Mouse (Mus musculus) mature B cell (primary cell): ENCODE results near the gene Ddx41.
"Not testable (repeated sequence)": the region's sequence is repeated elsewhere in the genome, so short reads cannot be mapped to it uniquely, and the experiment has no call there.

ENCODE experiments used
- in situ Hi-C: fragments of 300-500 bp; cut with MboI; formaldehyde crosslinking; loops from 2 replicates; pipeline ENCODE4 v1.14.3; 2019

Ddx41 gene

DNA sequence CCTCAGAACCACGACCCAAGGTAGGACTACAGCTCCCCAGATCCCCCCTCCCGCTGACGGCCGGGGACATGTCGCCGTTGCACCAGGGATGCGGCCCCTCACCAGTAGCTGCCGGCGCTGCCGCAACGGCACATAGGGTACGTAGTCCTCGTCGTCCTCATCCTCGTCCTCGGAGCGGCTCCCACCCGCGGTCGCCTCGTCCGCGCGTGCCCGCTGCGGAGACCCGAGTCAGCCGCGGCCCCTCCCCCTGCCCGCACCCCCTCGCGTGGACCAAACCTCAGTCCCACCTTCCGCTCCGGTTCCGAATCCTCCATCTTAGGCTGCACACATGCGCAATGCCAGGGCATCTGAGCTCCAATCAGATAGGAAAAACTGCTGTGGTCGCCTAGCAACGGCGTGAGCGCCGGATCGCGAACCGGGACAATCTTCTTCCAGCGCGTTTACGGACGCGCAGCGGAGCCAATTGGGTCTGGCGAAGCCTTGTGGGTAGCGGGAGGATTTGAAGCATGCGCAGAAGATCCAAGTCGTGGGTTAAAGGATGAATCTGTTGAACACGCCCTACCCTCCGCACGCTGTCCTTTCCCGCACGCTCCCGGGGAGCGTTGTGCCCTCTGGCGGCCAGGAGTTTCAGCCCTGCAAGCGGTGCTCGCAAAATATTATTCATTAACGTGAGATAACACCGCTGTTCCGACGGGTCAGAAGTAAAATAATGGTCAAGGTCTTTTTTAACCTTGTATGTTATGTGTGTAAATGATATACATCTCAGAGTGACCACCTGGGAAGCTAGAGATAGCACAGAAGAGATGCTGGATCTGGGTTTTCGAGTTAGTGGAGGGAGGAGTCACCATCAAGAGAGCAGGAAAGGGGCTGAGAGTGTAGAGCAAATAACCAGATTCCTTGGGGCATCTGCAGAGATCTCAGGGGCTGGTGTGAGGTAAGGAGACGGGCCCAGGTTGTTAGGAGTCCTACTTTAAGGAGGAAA is at the start of gene Ddx41:
TSS of gene Ddx41 (minus strand) at position 465 of the 982 bp plus-strand sequence.
- in situ Hi-C loops = no loop called here

DNA sequence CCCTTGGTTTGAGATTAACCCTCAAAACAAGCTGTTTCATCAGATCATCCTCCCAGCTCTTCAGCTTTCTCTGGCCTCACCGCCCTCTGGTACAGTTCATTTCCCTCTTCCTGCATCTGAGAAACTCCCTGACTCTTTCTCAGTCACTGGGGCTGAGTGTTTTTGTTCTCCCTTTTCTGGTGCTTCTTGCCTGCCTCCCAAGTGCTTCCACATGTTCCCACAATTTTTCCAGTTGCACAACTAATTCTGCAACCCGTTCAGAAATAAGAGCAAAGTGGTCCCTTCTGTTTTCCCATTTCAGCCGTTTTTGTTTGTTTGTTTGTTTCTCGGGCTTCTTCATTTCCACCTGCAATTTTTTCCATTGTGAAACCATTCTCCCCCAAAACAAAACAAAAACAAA is 41.6 kb upstream of the Ddx41 start:
- in situ Hi-C loops = no loop called here

DNA sequence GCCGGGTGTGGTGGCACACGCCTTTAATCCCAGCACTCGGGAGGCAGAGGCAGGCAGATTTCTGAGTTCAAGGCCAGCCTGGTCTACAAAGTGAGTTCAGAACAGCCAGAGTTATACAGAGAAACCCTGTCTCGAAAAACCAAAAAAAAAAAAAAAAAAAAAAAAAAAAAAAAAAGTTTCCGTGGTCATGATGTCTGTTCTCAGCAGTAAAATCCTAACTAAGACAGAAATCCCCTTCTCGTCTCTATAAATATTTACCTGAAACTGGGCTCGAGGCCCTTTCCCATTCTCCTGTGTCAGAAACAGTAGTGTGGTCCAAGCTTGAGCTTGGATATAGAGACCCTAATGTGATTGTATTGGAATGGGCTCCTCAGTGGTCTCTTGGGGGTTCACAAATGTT is 40.4 kb upstream of the Ddx41 start:
- in situ Hi-C loops = not testable (repeated sequence)

DNA sequence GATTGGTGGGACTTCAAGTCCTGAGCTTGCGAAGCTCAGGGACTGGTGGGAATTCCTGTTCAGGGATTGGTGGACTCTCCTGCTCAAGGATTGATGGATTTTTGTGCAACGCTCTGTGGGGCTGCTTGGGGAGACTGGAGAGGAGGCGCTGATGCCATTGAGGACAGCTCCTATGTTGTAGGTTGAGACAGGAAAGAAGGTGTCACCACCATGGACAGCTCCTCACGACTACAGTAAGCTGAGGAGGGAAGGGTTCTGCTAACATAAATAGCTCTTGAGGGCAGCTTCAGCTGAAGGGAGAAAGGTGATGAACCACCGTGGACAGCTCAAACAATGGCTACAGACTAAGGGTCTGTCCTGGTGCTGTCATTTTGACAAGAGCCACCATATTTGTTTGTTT is 39.5 kb upstream of the Ddx41 start:
- in situ Hi-C loops = no loop called here

DNA sequence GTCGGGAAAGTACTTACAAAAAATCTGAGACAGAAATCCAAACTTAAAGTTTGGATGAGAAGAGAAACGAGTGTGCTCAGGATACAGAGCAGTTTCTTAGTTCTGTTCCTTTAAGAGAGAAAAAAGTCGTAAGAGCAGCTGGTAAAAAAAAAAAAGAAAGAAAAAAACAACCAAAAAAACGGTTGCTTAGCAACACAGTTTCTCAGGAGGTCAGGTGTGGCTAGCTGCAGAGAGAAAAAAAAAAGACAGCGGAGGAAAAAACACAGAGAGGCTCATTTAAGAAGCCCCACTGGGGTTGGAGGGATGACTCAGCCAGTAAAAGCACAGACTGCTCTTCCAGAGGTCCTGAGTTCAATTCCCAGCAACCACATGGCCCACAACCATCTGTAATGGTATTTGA is 37.9 kb upstream of the Ddx41 start:
- in situ Hi-C loops = no loop called here

DNA sequence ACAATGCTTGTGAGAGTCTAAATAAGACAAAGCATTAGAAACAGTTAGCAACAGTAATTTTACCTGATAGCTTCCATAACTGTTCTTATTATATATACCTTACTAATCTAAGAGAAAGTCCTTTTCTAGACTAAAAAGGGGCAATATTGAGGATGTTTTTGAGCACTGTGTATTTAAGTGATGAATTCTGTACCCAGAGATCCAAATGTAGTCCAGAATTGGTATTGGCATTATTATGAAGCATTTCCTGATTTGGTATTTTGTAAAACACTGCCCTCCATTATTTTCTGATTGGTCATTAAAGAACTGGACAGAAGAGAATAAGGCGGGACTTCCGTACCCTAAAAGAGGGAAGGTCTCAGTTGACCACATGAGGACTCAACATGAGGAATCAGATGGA is 37.0 kb upstream of the Ddx41 start, which contains the start of gene Tmed9:
TSS of gene Tmed9 (plus strand) at position 301 of the 400 bp plus-strand sequence.
- in situ Hi-C loops = no loop called here

DNA sequence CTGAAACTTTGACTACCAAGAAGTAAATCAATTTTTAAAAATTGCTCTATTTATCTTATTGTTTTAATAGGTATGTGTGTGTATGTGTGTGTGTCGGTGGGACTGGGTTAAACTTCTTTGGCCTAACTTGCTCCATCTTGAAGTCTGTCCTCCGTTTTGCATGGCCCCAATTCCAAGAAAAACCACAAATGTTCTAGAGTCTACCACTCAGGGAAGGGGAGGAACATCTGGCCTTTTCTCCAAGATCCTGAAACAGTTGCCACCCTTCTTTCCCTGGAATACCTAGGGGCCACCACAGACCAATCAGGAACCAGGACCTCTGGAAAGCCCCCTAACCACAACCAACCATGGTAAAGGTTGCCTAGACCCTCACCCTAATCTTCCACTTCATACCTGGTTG is 35.5 kb upstream of the Ddx41 start:
- in situ Hi-C loops = no loop called here

DNA sequence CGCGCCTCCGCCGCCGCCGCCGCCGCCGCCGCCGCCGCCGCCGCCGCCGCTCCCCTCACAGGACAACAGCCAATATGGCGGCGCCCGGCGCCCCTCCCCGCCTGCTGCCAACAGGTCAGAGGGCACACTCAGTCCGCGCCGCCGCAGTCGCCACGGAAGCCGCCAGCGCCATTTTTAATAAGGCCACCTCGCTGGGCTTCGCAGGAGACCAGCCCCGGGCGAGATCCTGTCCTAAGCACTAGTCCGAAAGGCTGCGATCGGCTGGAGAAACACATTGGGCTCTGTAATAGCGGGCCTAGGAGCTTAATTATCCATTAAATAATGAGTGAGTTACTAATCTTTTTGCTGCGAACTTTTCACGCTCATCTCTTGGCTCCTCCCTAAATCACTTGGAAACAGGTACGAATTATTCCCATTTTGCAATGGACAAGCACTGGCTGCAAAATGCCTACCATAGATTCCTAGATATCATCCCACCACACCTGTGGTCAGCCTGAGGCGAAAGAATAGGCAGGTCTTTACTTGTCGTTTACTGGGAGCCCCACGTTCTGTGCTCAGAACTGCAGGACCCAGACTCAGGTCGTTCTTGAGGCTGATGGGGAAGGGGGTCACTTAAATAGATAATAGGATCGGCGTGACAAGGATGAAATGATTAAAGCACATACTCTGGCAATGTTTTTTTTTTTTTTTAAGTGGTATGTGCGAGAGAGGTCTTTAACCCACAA is 34.7 kb upstream of the Ddx41 start, which contains the start of gene Fam193b:
TSS of gene Fam193b (minus strand) at position 94 of the 725 bp plus-strand sequence.
- in situ Hi-C loops = no loop called here

DNA sequence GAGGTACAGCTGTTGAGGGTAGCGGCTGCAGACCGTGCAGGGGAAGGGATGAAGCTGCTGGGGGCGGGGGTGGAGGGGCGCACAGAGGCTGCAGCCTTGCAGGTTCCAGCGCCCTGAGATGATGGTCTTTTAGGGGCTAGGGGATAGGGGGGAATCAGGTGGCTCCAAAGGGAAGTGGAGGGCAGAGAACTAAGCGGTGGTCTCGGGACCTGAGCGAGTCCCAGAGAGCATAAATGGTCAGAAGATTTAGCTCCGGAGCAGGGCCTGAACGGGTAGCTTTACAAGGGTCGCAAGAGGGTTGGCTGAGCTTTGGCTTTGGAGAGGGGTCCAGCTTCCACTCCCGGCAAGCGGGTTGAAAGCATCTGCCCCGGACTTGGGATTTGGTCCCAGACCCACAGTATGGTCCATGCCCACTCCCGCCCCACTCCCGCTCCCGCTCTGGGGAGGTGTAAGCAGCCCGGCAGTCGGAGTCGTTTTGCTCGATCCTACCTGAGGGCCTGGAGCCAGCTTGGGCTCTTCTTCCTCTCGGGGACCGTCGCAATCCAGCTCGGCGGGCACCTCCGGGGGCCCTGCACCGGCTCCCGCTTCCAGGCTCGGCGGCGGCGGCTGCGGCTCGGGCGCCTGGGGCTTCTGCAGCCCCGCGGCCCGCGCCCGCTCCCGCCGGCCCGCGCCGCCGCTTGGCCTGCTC is 34.0 kb upstream of the Ddx41 start:
- in situ Hi-C loops = no loop called here

DNA sequence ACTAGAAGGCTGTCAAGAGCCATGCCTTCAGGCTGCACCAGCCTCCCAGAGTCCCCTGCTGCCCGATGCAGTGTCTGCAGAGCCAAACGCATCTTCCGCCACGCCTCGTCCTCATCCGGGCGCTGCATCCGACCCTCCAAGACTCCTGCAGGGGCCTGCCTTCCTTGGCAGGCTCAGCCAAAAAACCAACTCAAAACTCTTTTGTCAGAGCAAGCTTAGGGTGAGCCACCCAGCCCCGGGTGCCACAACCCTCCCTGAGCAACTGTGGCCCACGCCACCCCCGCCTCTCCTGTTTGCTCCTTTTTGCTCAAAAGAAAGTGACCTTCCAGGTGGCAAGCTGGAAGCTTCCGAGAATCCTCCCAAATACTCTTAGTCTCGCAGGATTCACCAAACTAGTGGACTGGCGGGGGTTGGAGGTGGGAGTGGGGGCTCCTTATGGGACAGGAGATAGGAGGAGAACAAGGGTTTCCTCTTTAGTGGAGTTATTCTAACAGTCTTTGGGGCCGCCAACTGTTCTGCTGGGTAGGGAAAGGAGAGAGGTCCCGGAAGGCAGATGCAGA is 33.3 kb upstream of the Ddx41 start:
- in situ Hi-C loops = no loop called here

DNA sequence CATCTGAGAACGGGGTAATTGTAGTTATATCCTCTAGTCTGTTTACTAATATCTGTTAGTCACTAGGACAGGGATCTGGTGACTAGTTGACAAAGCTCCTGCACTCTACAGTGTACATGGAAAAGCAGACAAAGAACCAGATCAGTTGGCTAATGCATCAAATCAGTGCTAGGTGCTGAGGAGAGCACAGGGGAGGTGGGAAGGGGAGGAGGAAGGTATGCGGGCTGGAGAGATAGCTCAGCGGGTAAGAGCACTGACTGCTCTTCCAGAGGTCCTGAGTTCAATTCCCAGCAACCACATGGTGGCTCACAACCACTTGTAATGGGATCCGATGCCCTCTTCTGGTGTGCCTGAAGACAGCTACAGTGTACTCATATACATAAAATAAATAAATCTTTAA is 32.1 kb upstream of the Ddx41 start:
- in situ Hi-C loops = not testable (repeated sequence)

DNA sequence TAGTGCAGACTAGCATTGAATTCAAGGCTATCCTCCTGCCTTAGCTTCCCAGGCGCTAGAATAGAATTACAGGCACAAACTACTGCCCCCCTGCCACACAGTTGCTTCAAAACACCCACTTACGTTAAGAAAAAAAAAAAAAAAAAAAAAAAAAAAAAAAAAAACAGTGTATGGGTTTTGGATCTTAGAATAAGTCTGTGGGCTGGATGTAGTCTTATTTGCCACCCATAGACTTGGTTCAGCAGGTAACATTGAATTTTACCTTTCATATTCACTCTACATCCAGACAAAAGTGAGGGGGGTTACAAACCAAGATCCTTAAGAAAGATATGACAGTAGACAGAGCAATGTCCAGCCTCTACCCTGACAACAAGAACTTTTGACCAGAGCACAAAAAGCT is 31.5 kb upstream of the Ddx41 start:
- in situ Hi-C loops = no loop called here

DNA sequence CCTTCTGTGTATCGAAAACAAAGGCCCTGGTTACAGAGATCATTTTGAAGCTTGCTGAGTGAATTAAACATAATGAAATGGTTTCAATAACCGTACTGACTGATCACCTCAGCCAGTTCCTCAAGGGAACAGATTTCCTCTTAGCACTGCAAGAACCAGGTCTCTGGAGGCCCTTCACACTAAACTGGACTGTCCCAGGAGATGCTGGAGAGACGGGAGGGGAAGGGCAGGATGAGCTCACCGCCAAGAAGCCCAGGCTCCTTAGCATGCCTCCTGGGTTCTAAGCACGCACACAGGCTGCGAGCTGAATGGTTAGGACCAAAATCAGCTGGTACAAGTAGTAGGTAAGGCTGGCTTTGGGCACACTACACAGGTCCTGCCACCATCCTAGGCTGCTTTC is 30.5 kb upstream of the Ddx41 start:
- in situ Hi-C loops = no loop called here

DNA sequence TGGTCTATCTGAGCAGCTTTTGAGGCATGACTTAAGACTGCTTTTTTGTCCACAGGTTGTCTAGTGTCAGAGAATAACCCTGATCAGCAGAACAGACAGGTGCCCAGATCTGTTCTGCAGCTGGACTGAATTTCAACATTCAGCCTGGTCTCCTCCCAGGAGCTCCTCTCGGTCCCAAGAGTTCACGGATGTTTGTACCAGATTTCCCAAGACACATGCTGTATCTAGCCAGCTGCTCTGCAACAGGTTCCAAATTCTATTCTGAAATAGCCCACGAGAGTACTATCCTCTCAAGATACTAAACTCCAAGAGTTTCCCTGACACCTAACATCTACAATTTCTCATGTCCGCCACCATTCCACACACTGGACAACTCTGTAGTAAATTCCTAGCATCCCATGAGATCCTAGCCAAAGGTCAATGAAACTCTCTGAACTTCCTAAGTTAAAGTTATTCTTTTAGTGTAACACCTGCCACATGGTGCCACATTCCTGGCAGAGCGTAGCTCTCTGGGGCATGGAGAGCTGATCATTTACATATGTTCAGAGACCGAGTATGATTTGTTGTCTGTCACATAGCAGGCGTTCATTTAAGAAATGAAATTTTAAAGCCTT is 26.9 kb upstream of the Ddx41 start:
- in situ Hi-C loops = no loop called here

DNA sequence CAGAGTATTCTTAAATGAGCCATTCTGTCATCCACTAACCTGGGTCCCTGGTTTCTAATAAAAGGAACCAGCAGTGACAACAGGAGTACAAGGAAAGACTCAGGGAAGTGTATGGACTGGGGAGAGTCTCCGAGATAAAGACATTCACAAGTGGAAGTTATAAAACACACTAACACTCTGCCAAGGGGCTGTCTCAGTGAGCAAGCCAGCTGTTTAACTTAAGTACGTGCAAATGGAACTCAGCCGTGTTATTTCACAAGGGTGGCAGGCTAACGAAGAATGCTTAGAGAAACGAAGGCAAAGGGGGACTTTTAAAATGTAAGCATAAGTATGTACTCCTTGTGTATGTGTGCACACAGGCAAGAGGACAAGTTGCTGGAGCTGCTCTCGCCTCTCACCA is 21.0 kb upstream of the Ddx41 start:
- in situ Hi-C loops = no loop called here

DNA sequence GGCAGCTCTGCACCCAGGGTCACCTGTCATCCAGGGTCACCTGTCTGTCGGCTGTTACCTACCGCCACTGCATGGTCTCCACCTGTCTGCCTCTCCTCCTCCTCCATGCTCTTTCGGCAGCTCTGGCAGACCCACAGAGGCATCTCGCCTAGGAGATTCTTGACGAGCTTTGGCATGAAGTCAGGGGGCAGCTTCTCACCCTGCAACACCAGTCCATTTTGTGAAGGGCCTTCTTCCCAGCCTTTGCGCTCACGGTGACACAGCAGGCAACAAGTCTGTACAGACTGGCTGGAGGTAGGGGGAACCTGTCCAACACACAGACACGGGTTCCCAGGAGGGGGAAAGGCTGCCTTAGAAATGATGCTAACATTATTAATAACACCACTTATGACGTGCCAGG is 19.5 kb upstream of the Ddx41 start:
- in situ Hi-C loops = no loop called here

DNA sequence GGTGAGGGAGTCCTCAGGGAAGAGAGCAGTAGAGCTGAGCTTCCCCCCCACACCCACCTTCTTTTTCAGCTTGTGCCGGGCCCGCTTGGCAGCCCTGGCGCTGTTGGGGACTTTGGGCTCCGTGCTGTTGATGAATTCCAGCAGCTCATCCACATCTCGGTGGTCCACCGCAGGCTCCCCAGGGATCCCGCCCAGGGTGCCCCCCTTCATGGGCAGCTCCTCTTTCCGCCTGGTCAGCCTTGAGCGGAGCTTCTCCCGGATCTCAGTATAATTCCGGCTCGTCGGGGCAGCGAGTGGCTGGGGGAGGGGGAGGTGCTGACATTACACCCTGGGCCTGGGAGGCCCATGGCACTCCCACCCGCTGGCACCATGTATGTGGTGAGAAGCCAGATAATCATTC is 12.6 kb upstream of the Ddx41 start:
- in situ Hi-C loops = no loop called here

DNA sequence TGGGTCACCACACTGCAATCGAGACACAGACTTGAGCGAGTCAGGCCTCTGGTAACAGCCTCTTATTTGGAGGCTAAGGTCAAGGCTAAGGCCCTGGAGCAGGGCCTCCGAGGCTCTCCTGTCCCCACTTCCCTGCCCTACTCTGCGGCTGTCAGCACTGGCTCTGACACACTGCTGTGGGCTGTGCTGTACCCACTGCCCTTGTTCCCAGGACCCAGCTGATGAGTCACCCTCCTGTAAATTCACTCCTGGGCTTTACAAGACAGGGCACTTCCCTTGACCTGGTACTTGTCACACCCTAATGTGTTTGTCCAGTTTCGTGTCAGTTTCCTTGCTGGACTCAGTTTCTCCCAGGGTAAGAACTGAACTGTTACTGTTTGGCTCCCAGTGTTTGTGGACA is 12.0 kb upstream of the Ddx41 start:
- in situ Hi-C loops = no loop called here

DNA sequence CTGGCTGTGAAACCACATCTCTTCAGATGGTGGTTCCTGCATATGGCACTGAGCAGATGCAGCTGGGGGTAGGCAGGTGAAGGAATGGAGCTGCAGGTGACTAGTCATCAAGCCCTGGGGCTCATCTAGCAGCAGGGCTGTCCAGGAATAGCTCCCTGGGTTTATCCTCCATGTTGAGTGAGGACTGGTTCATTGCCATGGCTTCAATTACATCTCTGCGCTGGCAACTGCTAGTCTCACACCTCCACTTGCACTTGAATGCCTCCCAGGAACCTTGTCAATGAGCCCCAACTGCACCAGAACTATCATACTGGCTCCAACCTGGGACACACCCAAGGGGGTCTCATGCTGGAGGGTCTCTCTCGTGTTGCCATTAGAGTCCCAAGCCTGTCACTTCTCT is 11.5 kb upstream of the Ddx41 start:
- in situ Hi-C loops = no loop called here

DNA sequence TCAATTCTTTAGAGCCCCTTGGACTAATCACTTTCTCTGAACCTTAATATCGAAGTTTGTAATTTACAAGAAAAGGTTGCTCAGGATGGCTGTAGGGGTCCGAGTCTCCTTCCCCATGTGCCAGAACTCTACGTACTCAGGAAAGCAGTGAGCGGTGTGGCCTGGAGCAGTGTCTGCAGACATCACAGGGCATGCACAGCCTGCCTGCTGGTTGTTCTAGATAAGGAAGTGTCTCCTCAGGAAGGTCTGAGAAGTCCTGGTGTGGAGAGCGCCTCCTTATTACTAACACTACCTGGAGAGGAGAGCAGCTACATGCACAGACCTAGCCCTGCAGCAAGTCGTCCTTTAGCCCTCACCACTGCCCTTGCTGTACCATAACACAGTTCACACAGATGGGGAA is 8.3 kb upstream of the Ddx41 start:
- in situ Hi-C loops = no loop called here

DNA sequence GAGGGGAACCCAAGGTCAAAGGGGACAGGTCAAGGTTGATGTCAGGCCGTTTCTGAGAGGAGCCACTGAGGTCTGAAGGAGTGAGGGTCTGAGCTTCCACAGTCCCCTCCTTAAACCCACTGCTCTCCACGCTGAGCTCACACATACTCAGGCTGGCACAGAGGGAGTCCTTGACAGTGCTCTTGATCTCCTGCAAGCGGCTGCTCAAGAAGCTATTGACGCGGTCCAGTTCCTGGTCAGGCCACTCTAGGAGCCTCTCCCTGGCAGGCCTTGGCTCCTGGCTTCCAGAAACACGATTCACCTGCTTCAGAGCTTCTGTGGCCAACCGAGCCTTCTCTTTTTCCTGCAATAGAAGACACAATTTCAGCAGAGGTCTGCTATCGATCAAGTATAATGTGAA is 7.0 kb upstream of the Ddx41 start:
- in situ Hi-C loops = no loop called here

DNA sequence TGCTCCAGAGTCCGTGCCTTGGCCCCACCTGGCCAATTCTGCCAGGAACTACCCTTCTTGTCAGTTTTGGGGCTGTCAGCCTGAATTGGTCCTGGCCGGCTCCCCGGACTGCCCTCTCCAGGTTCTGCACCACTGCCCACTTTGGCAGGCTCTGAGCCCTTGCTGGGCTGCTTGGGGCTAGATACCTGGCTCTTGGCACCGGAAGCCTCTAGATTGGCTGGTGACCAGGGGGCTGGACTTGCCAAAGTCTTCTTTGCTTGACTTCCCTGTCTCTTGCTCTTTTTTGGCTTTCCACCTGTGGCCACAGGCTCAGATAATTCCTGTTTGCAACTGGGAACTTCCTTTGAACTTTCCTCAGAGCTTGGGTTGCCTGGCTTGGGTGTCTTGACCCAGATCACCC is 6.4 kb upstream of the Ddx41 start:
- in situ Hi-C loops = no loop called here
